Mouse (Mus musculus) retina, postnatal 7 days (tissue): ENCODE measurements at regions not wholly inside any gene's neighbourhood (a gene's known extent, or its start where the extent isn't known, plus 50 kb on each side); places are given as distances from the start of the nearest gene placed in this dataset.

Experiments
- DNase-seq: peaks from one replicate; pipeline ENCODE4 v3.0.0-alpha.2; 2012; ENCODE audit warnings: low read depth, low spot score

- no peak for DNase-seq
Measured at GRCm38 (mm10) chr6:47354515-47354914, 98.7 kb upstream of the Cul1 start.

GRCm38 (mm10) chr6:47355500-47355899, 97.7 kb upstream of the Cul1 start:
- no peak for DNase-seq

- no peak for DNase-seq
Measured at GRCm38 (mm10) chr6:47356500-47356899, 96.7 kb upstream of the Cul1 start.

- DNase-seq: peak; percentile 27
Measured at GRCm38 (mm10) chr6:47358686-47359085, 94.5 kb upstream of the Cul1 start.

GRCm38 (mm10) chr6:47364002-47364401, 89.2 kb upstream of the Cul1 start:
- no peak for DNase-seq

- peak; percentile 24 for DNase-seq
Measured at GRCm38 (mm10) chr6:47364556-47364955, 88.6 kb upstream of the Cul1 start.

GRCm38 (mm10) chr6:47365651-47366645, 87.2 kb upstream of the Cul1 start:
- DNase-seq: no peak

- DNase-seq: no peak
Measured at GRCm38 (mm10) chr6:47367461-47367860, 85.7 kb upstream of the Cul1 start.

GRCm38 (mm10) chr6:47375705-47376104, 77.5 kb upstream of the Cul1 start:
- DNase-seq: no peak

GRCm38 (mm10) chr6:47381451-47381850, 71.7 kb upstream of the Cul1 start:
- DNase-seq: no peak

- no peak for DNase-seq
Measured at GRCm38 (mm10) chr6:47386550-47386949, 66.6 kb upstream of the Cul1 start.

- DNase-seq: no peak
Measured at GRCm38 (mm10) chr6:47389908-47390307, 63.3 kb upstream of the Cul1 start.

- no peak for DNase-seq
Measured at GRCm38 (mm10) chr6:47390436-47391002, 62.7 kb upstream of the Cul1 start.

- no peak for DNase-seq
Measured at GRCm38 (mm10) chr6:47391014-47391802, 62.0 kb upstream of the Cul1 start.

GRCm38 (mm10) chr6:47395465-47396337, 57.5 kb upstream of the Cul1 start:
- peak; percentile 71 for DNase-seq
